Mouse (Mus musculus) liver, embryonic 13.5 days (tissue): Measurements from ENCODE around the gene Tec. TPM values are rescaled to one million over a fixed set of nuclear protein-coding genes. Genes with fewer than 3 reads are reported as not detected.
"Not testable (repeated sequence)": the region's sequence is repeated elsewhere in the genome, so short reads cannot be mapped to it uniquely, and the experiment has no call there.

Experiments
- ATAC-seq: fragments of 200-750 bp; cut with Nextera tagmentation; 2 replicates; pipeline ENCODE4 v1.8.0; 2017; ENCODE audit warnings: low read depth, mild to moderate bottlenecking, moderate number of reproducible peaks, moderate library complexity
- DNase-seq: peaks from one replicate; pipeline ENCODE4 v3.0.0; 2022
- H3K27ac ChIP-seq: fragments of 300-500 bp; sonication (generic); 2 replicates; pipeline ENCODE4 v1.5.1; 2015; ENCODE audit warnings: moderate library complexity, mild to moderate bottlenecking, inconsistent platforms
- H3K27me3 ChIP-seq: fragments of 300-500 bp; sonication (generic); 2 replicates; pipeline ENCODE4 v1.6.1; 2015; ENCODE audit warnings: mild to moderate bottlenecking, inconsistent platforms
- H3K36me3 ChIP-seq: fragments of 300-500 bp; sonication (generic); 2 replicates; pipeline ENCODE4 v1.6.1; 2015; ENCODE audit warnings: mild to moderate bottlenecking, inconsistent platforms
- H3K4me1 ChIP-seq: fragments of 300-500 bp; sonication (generic); replicated peaks from 2 replicates; pipeline ENCODE4 v1.6.1; 2015; ENCODE audit warnings: inconsistent platforms
- H3K4me2 ChIP-seq: fragments of 300-500 bp; sonication (generic); 2 replicates; pipeline ENCODE4 v1.6.1; 2015; ENCODE audit warnings: inconsistent platforms, mild to moderate bottlenecking, moderate library complexity
- H3K4me3 ChIP-seq: fragments of 300-500 bp; sonication (generic); replicated peaks from 2 replicates; pipeline ENCODE4 v1.5.1; 2015; ENCODE audit warnings: mild to moderate bottlenecking, inconsistent platforms
- H3K9ac ChIP-seq: fragments of 300-500 bp; sonication (generic); 2 replicates; pipeline ENCODE4 v1.6.1; 2015; ENCODE audit warnings: mild to moderate bottlenecking, inconsistent platforms
- H3K9me3 ChIP-seq: fragments of 300-500 bp; sonication (generic); replicated peaks from 2 replicates; pipeline ENCODE4 v1.6.1; 2016; ENCODE audit warnings: inconsistent platforms
- WGBS: fragments of 180-500 bp; shearing (Covaris S2); methylation state at CpG from one replicate; pipeline ENCODE4 v1.1.7; 2015; ENCODE audit not compliant: insufficient replicate concordance; 5-methylcytosine and 5-hydroxymethylcytosine counted together
- polyA plus RNA-seq: library from polyadenylated mRNA; unstranded; fragments of >200 nt; fragmentation: Nextera tagmentation; extraction: Ambion mirVana; gene quantifications from 2 replicates; pipeline ENCODE4 v1.2.1, GENCODE M21; 2015

The Tec gene
- polyA plus RNA-seq, 1 experiment from 2014 or later: 3.9 TPM

- no peak overlapping the region for H3K9ac ChIP-seq
- no peak for ATAC-seq
- H3K4me1 ChIP-seq: peaks cover 10% of the 10 kb centered on the region
- no peaks in the 10 kb centered on the region for H3K27me3 ChIP-seq
- no peaks in the 10 kb centered on the region for H3K36me3 ChIP-seq
- WGBS: 62% methylated on average over 5 of the region's 5 CpGs
- no peak overlapping the region for H3K4me3 ChIP-seq
- no peak overlapping the region for H3K4me2 ChIP-seq
- H3K9me3 ChIP-seq: no peaks in the 10 kb centered on the region
- no peak overlapping the region for H3K27ac ChIP-seq
- no peak for DNase-seq
Measured at GRCm38 (mm10) chr5:72830988-72831610, 37.2 kb downstream of the Tec start.

GRCm38 (mm10) chr5:72829506-72830067, 38.7 kb downstream of the Tec start:
- H3K27me3 ChIP-seq: no peaks in the 10 kb centered on the region
- peaks cover 10% of the 10 kb centered on the region for H3K4me1 ChIP-seq
- H3K9me3 ChIP-seq: no peaks in the 10 kb centered on the region
- no peak overlapping the region for H3K27ac ChIP-seq
- H3K4me2 ChIP-seq: no peak overlapping the region
- H3K4me3 ChIP-seq: no peak overlapping the region
- ATAC-seq (no peak), DNase-seq (no peak)
- WGBS: 58% methylated on average over 7 of the region's 7 CpGs
- no peak overlapping the region for H3K9ac ChIP-seq
- H3K36me3 ChIP-seq: no peaks in the 10 kb centered on the region

GRCm38 (mm10) chr5:72828401-72828800, 39.9 kb downstream of the Tec start:
- DNase-seq (no peak), ATAC-seq (no peak)
- H3K4me1 ChIP-seq: peaks cover 10% of the 10 kb centered on the region; the same call in 1 of the 2 replicates
- no peak overlapping the region for H3K27ac ChIP-seq
- H3K36me3 ChIP-seq: no peaks in the 10 kb centered on the region
- H3K27me3 ChIP-seq: no peaks in the 10 kb centered on the region
- no peak overlapping the region for H3K4me2 ChIP-seq
- WGBS: 49% methylated on average over 1 of the region's 1 CpGs
- H3K4me3 ChIP-seq: no peak overlapping the region
- H3K9me3 ChIP-seq: no peaks in the 10 kb centered on the region
- no peak overlapping the region for H3K9ac ChIP-seq

- no peaks in the 10 kb centered on the region for H3K27me3 ChIP-seq
- H3K4me3 ChIP-seq: no peak overlapping the region
- H3K4me1 ChIP-seq: 0 out of 2 replicates have a peak, but pooled peaks cover 4% of the 10 kb centered on the region
- H3K36me3 ChIP-seq: no peaks in the 10 kb centered on the region
- DNase-seq: no peak
- no peaks in the 10 kb centered on the region for H3K9me3 ChIP-seq
- no peak overlapping the region for H3K4me2 ChIP-seq
- 67% methylated on average over 5 of the region's 5 CpGs for WGBS
- no peak overlapping the region for H3K9ac ChIP-seq
- no peak overlapping the region for H3K27ac ChIP-seq
- ATAC-seq: no peak
Measured at GRCm38 (mm10) chr5:72827435-72827834, 40.8 kb downstream of the Tec start.

- Histone ChIP-seq H3K4me1 (no peaks in the 10 kb centered on the region), H3K27me3 (no peaks in the 10 kb centered on the region), H3K4me2 (no peak overlapping the region), H3K9me3 (no peaks in the 10 kb centered on the region), H3K36me3 (no peaks in the 10 kb centered on the region), H3K9ac (no peak overlapping the region), H3K27ac (no peak overlapping the region), H3K4me3 (no peak overlapping the region)
- ATAC-seq (no peak), DNase-seq (no peak)
- 69% methylated on average over 3 of the region's 3 CpGs for WGBS
Measured at GRCm38 (mm10) chr5:72826445-72826844, 41.8 kb downstream of the Tec start.

GRCm38 (mm10) chr5:72820651-72821050, 47.6 kb downstream of the Tec start:
- ATAC-seq: no peak
- DNase-seq: no peak
- Histone ChIP-seq H3K4me1 (peaks cover 13% of the 10 kb centered on the region), H3K27me3 (no peaks in the 10 kb centered on the region), H3K9ac (no peak overlapping the region), H3K4me3 (no peak overlapping the region), H3K4me2 (no peak overlapping the region), H3K27ac (no peak overlapping the region), H3K36me3 (no peaks in the 10 kb centered on the region), H3K9me3 (no peaks in the 10 kb centered on the region)
- WGBS: 15% methylated on average over 3 of the region's 3 CpGs

GRCm38 (mm10) chr5:72820036-72820640, 48.1 kb downstream of the Tec start:
- H3K4me2 ChIP-seq: no peak overlapping the region
- DNase-seq (no peak), ATAC-seq (no peak)
- no peak overlapping the region for H3K4me3 ChIP-seq
- H3K9ac ChIP-seq: no peak overlapping the region
- WGBS: 61% methylated on average over 8 of the region's 8 CpGs
- H3K36me3 ChIP-seq: no peaks in the 10 kb centered on the region
- no peaks in the 10 kb centered on the region for H3K9me3 ChIP-seq
- peaks cover 13% of the 10 kb centered on the region for H3K4me1 ChIP-seq
- H3K27ac ChIP-seq: no peak overlapping the region
- H3K27me3 ChIP-seq: no peaks in the 10 kb centered on the region

- Histone ChIP-seq H3K27me3 (no peaks in the 10 kb centered on the region), H3K4me1 (peaks cover 13% of the 10 kb centered on the region), H3K36me3 (no peaks in the 10 kb centered on the region), H3K27ac (0 out of 2 replicates have a peak overlapping the region, but pooled peaks have one; percentile 34), H3K4me2 (no peak overlapping the region), H3K4me3 (no peak overlapping the region), H3K9ac (no peak overlapping the region), H3K9me3 (no peaks in the 10 kb centered on the region)
- WGBS: 30% methylated on average over 5 of the region's 5 CpGs
- no peak for DNase-seq
- no peak for ATAC-seq
Measured at GRCm38 (mm10) chr5:72818513-72819180, 49.6 kb downstream of the Tec start.

GRCm38 (mm10) chr5:72817523-72818091, 50.7 kb downstream of the Tec start:
- ATAC-seq (0 out of 2 replicates have a peak, but pooled peaks have one; percentile 41), DNase-seq (peak; percentile 8)
- H3K9me3 ChIP-seq: no peaks in the 10 kb centered on the region
- no peak overlapping the region for H3K4me3 ChIP-seq
- H3K27me3 ChIP-seq: no peaks in the 10 kb centered on the region
- WGBS: 9% methylated on average over 10 of the region's 10 CpGs
- no peak overlapping the region for H3K27ac ChIP-seq
- no peaks in the 10 kb centered on the region for H3K36me3 ChIP-seq
- 0 out of 2 replicates have a peak overlapping the region, but pooled peaks have one; percentile 3 for H3K9ac ChIP-seq
- peaks cover 16% of the 10 kb centered on the region for H3K4me1 ChIP-seq
- peak overlapping the region; percentile 28 for H3K4me2 ChIP-seq

GRCm38 (mm10) chr5:72816960-72817359, 51.3 kb downstream of the Tec start:
- not testable (repeated sequence) for H3K27me3 ChIP-seq, H3K9ac ChIP-seq, DNase-seq, H3K4me2 ChIP-seq, ATAC-seq, H3K9me3 ChIP-seq, H3K27ac ChIP-seq, H3K36me3 ChIP-seq, H3K4me3 ChIP-seq
- peaks cover 16% of the 10 kb centered on the region for H3K4me1 ChIP-seq
- 62% methylated on average over 7 of the region's 7 CpGs for WGBS

- H3K27me3 ChIP-seq: no peaks in the 10 kb centered on the region
- H3K9ac ChIP-seq: no peak overlapping the region
- WGBS: 42% methylated on average over 2 of the region's 2 CpGs
- no peaks in the 10 kb centered on the region for H3K9me3 ChIP-seq
- peaks cover 16% of the 10 kb centered on the region for H3K4me1 ChIP-seq
- no peak overlapping the region for H3K4me2 ChIP-seq
- H3K4me3 ChIP-seq: no peak overlapping the region
- DNase-seq (no peak), ATAC-seq (no peak)
- H3K27ac ChIP-seq: no peak overlapping the region
- no peaks in the 10 kb centered on the region for H3K36me3 ChIP-seq
Measured at GRCm38 (mm10) chr5:72816491-72816890, 51.8 kb downstream of the Tec start.
